Mouse (Mus musculus): ENCODE measurements around the gene Wnk2. TPM values are rescaled to one million over a fixed set of nuclear protein-coding genes. Genes with fewer than 3 reads are reported as not detected.

Wnk2 gene
- total RNA-seq (2012; rRNA removed) = not detected in 2 replicates
- polyA plus RNA-seq (2012; ENCODE audit: insufficient read depth in 1 of 2, insufficient read length in 2 of 2, low read depth in 1 of 2, low replicate concordance in 2 of 2, missing spikeins in 1 of 2) = under 1 TPM in 1 of 2 experiments, not detected in 1; 0.04 TPM

DNA sequence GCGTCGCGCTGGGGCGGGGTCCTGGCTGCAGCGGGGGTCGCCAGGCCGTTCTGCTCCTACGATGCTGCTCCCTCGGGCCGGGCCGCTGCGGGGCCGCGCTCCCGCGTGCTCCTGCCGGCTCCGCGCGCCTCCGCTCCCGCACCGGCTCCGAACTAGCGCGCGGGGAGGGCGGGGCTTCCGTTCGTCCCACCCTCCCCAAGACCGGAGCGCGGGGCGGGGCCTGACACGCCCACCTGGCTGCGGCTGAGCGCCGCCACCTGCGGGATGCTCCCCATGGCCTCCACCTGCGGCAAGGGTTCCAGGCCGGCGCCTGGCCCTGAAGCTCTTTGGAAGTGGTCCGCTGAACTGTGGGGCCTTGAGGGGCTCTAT lies at the start of gene Wnk2:
Wnk2 (minus strand) TSS at position 157 of the 369 bp plus-strand sequence.
- no peak within 1 kb of the TSS for H3K4me3 ChIP-seq (ENCODE audit: control insufficient read depth in 1 of 2, insufficient read depth in 1 of 2, low read depth in 2 of 2, low read length in 2 of 2)
- H3K27me3 ChIP-seq (ENCODE audit: control insufficient read depth in 1 of 2, insufficient read depth in 2 of 2, low read length in 2 of 2) = 0 out of 4 replicates have a peak, but pooled peaks cover 1 to 6% of the 10 kb centered on the region in 2 experiments
- no peak within 1 kb of the TSS for H3K27ac ChIP-seq (ENCODE audit: control insufficient read depth, low read depth, low read length)
- no peaks in the 10 kb centered on the region for H3K79me2 ChIP-seq (ENCODE audit: control insufficient read depth, insufficient read depth, low read length, poor library complexity)
- H3K36me3 ChIP-seq (ENCODE audit: control insufficient read depth in 1 of 2, insufficient read depth in 2 of 2, low read length in 2 of 2) = no peaks in the 10 kb centered on the region
- no peak for DNase-seq (ENCODE audit: low read depth, low spot score)
- H3K4me1 ChIP-seq (ENCODE audit: control insufficient read depth in 1 of 2, insufficient read depth in 2 of 2, low read length in 2 of 2) = no peaks in the 10 kb centered on the region
- H3K9me3 ChIP-seq (replicated peaks; ENCODE audit: insufficient read depth, low read length) = no peaks in the 10 kb centered on the region
- H3K9ac ChIP-seq (ENCODE audit: control insufficient read depth, low read depth, low read length, poor library complexity, severe bottlenecking) = no peak within 1 kb of the TSS
- no peak for TF ChIP-seq JUND (IDR thresholded peaks at IDR 0.05; ENCODE audit: low read depth, low read length)
- TF ChIP-seq POLR2A (IDR thresholded peaks at IDR 0.05; ENCODE audit: control insufficient read depth in 1 of 2, insufficient read depth in 1 of 2, low read depth in 1 of 2, low read length in 2 of 2, poor library complexity in 1 of 2) = no peak
- TF ChIP-seq POLR2AphosphoS5 (IDR thresholded peaks at IDR 0.05; ENCODE audit: borderline replicate concordance, low read depth, low read length) = no peak
- no peak for TF ChIP-seq MAX (IDR thresholded peaks at IDR 0.05; ENCODE audit: low read length)
- TF ChIP-seq MXI1 (IDR thresholded peaks at IDR 0.05; ENCODE audit: low read depth, low read length) = no peak
- no peak for TF ChIP-seq SIN3A (IDR thresholded peaks at IDR 0.05; ENCODE audit: low read length)
- TF ChIP-seq TBP (IDR thresholded peaks at IDR 0.05; ENCODE audit: low read depth, low read length) = no peak
- no peak for TF ChIP-seq ZKSCAN1 (IDR thresholded peaks at IDR 0.05; ENCODE audit: low read depth, low read length)
- no peak for TF ChIP-seq SMC3 (IDR thresholded peaks at IDR 0.05; ENCODE audit: low read depth, low read length)
- no peak for TF ChIP-seq ELF1 (IDR thresholded peaks at IDR 0.05; ENCODE audit: low read depth, low read length)

- 0 out of 4 replicates have a peak, but pooled peaks cover 0 to 7% of the 10 kb centered on the region in 2 experiments for H3K4me1 ChIP-seq (ENCODE audit: control insufficient read depth in 1 of 2, insufficient read depth in 2 of 2, low read length in 2 of 2)
- H3K36me3 ChIP-seq (ENCODE audit: control insufficient read depth in 1 of 2, insufficient read depth in 2 of 2, low read length in 2 of 2) = peaks cover 0 to 3% of the 10 kb centered on the region in 2 experiments; a peak in 2 of 4 replicates
- H3K27ac ChIP-seq (ENCODE audit: control insufficient read depth, low read depth, low read length) = no peak overlapping the region
These were observed 49.0 kb upstream of the Wnk2 start for GRCm38 (mm10) chr13:49196766-49197165.

More at GRCm38 (mm10) chr13:49196766-49197165, 49.0 kb upstream of the Wnk2 start:
- no peaks in the 10 kb centered on the region for H3K27me3 ChIP-seq (ENCODE audit: control insufficient read depth in 1 of 2, insufficient read depth in 2 of 2, low read length in 2 of 2)
- no peaks in the 10 kb centered on the region for H3K79me2 ChIP-seq (ENCODE audit: control insufficient read depth, insufficient read depth, low read length, poor library complexity)
- H3K9me3 ChIP-seq (replicated peaks; ENCODE audit: insufficient read depth, low read length) = no peaks in the 10 kb centered on the region
- H3K9ac ChIP-seq (ENCODE audit: control insufficient read depth, low read depth, low read length, poor library complexity, severe bottlenecking) = no peak overlapping the region
- no peak overlapping the region for H3K4me3 ChIP-seq (ENCODE audit: control insufficient read depth in 1 of 2, insufficient read depth in 1 of 2, low read depth in 2 of 2, low read length in 2 of 2)
- DNase-seq (ENCODE audit: low read depth, low spot score) = no peak
- TF ChIP-seq ETS1 (IDR thresholded peaks at IDR 0.05; ENCODE audit: low read depth, low read length) (no peak), E2F4 (IDR thresholded peaks at IDR 0.05; ENCODE audit: borderline replicate concordance, low read depth, low read length) (no peak), MAZ (IDR thresholded peaks at IDR 0.05; ENCODE audit: low read depth, low read length) (no peak), TAL1 (IDR thresholded peaks at IDR 0.05; ENCODE audit: low read length) (no peak), MYC (IDR thresholded peaks at IDR 0.05; ENCODE audit: low read depth, low read length) (no peak), SIN3A (IDR thresholded peaks at IDR 0.05; ENCODE audit: low read length) (no peak), POLR2A (IDR thresholded peaks at IDR 0.05; ENCODE audit: control insufficient read depth in 1 of 2, insufficient read depth in 1 of 2, low read depth in 1 of 2, low read length in 2 of 2, poor library complexity in 1 of 2) (no peak), EP300 (IDR thresholded peaks at IDR 0.05; ENCODE audit: low read depth in 1 of 2, low read length in 2 of 2) (no peak), ZKSCAN1 (IDR thresholded peaks at IDR 0.05; ENCODE audit: low read depth, low read length) (no peak), NRF1 (IDR thresholded peaks at IDR 0.05; ENCODE audit: insufficient read depth, low read depth, low read length, poor library complexity, severe bottlenecking) (no peak), TCF12 (IDR thresholded peaks at IDR 0.05; ENCODE audit: low read depth, low read length) (no peak), MXI1 (IDR thresholded peaks at IDR 0.05; ENCODE audit: low read depth, low read length) (no peak), GABPA (IDR thresholded peaks at IDR 0.05; ENCODE audit: low read depth, low read length) (no peak), MYB (IDR thresholded peaks at IDR 0.05; ENCODE audit: low read depth, low read length) (no peak), GATA1 (IDR thresholded peaks at IDR 0.05; ENCODE audit: low read depth, low read length) (no peak), KAT2A (conservative IDR thresholded peaks at IDR 0.05; ENCODE audit: low read depth, low read length) (no peak), SMC3 (IDR thresholded peaks at IDR 0.05; ENCODE audit: low read depth, low read length) (no peak), USF1 (IDR thresholded peaks at IDR 0.05; ENCODE audit: low read depth, low read length) (no peak), RAD21 (IDR thresholded peaks at IDR 0.05; ENCODE audit: low read depth, low read length) (no peak), MAFK (IDR thresholded peaks at IDR 0.05; ENCODE audit: borderline replicate concordance, low read depth, low read length) (no peak)
